24 mouse cellular contexts compared by ENCODE assay signal in genomic region chr4:62075126-62075525, GRCm38 (mm10). TPM values are rescaled to one million over a fixed set of nuclear protein-coding genes. Genes with fewer than 3 reads are reported as not detected.
"Had no signal": no experiment of that assay in that cellular context is flagged by ENCODE, and none has a peak within 500 bp of the region (broad histone marks: within the 10 kb centered on the region; RNA-seq: fewer than 3 reads in every experiment).

No protein-coding gene starts in this region.

- H3K9me3 ChIP-seq: neural tube, embryonic 13.5 days; neural tube, embryonic 15.5 days; stomach, embryonic 15.5 days had no signal

- DNase-seq: retina, postnatal 1 day; right cerebral cortex, adult 18-20 months; right cerebral cortex, postnatal 14 days; right cerebral cortex, postnatal 25 days; right cerebral cortex, postnatal 4 days; spleen, adult 18-20 months; thymus, adult 18-20 months; thymus, adult 2 months; thymus, postnatal 14 days; thymus, postnatal 25 days; thymus, postnatal 36 days; thymus, postnatal 4 days had no signal

- H3K9ac ChIP-seq: neural tube, embryonic 13.5 days; neural tube, embryonic 15.5 days; stomach, embryonic 15.5 days had no signal

- H3K4me2 ChIP-seq: neural tube, embryonic 13.5 days; neural tube, embryonic 15.5 days; stomach, embryonic 15.5 days had no signal

- H3K27me3 ChIP-seq: neural tube, embryonic 13.5 days; neural tube, embryonic 15.5 days; stomach, embryonic 15.5 days had no signal

- H3K27ac ChIP-seq: neural tube, embryonic 13.5 days; neural tube, embryonic 15.5 days; stomach, embryonic 15.5 days; stomach, postnatal 0 days had no signal

- H3K4me1 ChIP-seq: neural tube, embryonic 13.5 days; neural tube, embryonic 15.5 days; stomach, embryonic 15.5 days had no signal

- H3K36me3 ChIP-seq: neural tube, embryonic 13.5 days; neural tube, embryonic 15.5 days; stomach, embryonic 15.5 days had no signal

- H3K4me3 ChIP-seq: neural tube, embryonic 13.5 days; neural tube, embryonic 15.5 days; stomach, embryonic 15.5 days had no signal

RNA-seq across cellular contexts. Expression of gene Mup3, which starts 12.0 kb away (rescaled TPM):
- polyA plus RNA-seq: neural tube, embryonic 13.5 days; neural tube, embryonic 14.5 days; neural tube, embryonic 15.5 days; small intestine, adult 2 months; spleen, adult 2 months; stomach, embryonic 14.5 days; stomach, embryonic 15.5 days; stomach, embryonic 16.5 days; stomach, postnatal 0 days; testis, adult 2 months; thymus, adult 2 months; thymus, postnatal 0 days had no signal

RNA-seq across cellular contexts. Expression of gene Mup20, which starts 21.2 kb away (rescaled TPM):
- polyA plus RNA-seq: neural tube, embryonic 13.5 days; neural tube, embryonic 14.5 days; neural tube, embryonic 15.5 days; small intestine, adult 2 months; spleen, adult 2 months; stomach, embryonic 14.5 days; stomach, embryonic 15.5 days; stomach, embryonic 16.5 days; stomach, postnatal 0 days; testis, adult 2 months; urinary bladder, adult 2 months had no signal
